Mouse (Mus musculus): ENCODE measurements around the gene Gm32742.

Gene Gm32742

GRCm38 (mm10) chr9:51165312-51166180 lies at the start of gene Gm32742:
Gene Gm32742, minus strand, starts transcription at chr9:51165517.
- DNase-seq (ENCODE audit: low spot score in 2 of 2): no peak

GRCm38 (mm10) chr9:51213729-51214237 lies 48.5 kb upstream of the Gm32742 start:
- DNase-seq (ENCODE audit: low spot score in 2 of 2): no peak

- DNase-seq (ENCODE audit: low spot score in 2 of 2): no peak
Observed at GRCm38 (mm10) chr9:51213023-51213728, 47.9 kb upstream of the Gm32742 start, which contains the start of gene Pou2af1. Gene Pou2af1, plus strand, starts transcription at chr9:51213708.

GRCm38 (mm10) chr9:51211191-51211590 lies 45.9 kb upstream of the Gm32742 start:
- DNase-seq (ENCODE audit: low spot score in 2 of 2): no peak

- DNase-seq (ENCODE audit: low spot score in 2 of 2): no peak
Observed at GRCm38 (mm10) chr9:51208974-51209332, 43.6 kb upstream of the Gm32742 start.

GRCm38 (mm10) chr9:51194790-51195189 lies 29.5 kb upstream of the Gm32742 start:
- no peak for DNase-seq (ENCODE audit: low spot score in 2 of 2)

GRCm38 (mm10) chr9:51190655-51191054 lies 25.3 kb upstream of the Gm32742 start:
- DNase-seq (ENCODE audit: low spot score in 2 of 2): no peak

- peak; percentile 31 to 33 for DNase-seq (ENCODE audit: low spot score in 2 of 2)
Observed at GRCm38 (mm10) chr9:51185871-51186270, 20.6 kb upstream of the Gm32742 start.

GRCm38 (mm10) chr9:51185386-51185785 lies 20.1 kb upstream of the Gm32742 start:
- DNase-seq (ENCODE audit: low spot score in 2 of 2): peak; percentile 62 to 73

GRCm38 (mm10) chr9:51182716-51183710 lies 17.7 kb upstream of the Gm32742 start:
- DNase-seq (ENCODE audit: low spot score in 2 of 2): no peak

- peak; percentile 66 to 80 for DNase-seq (ENCODE audit: low spot score in 2 of 2)
Observed at GRCm38 (mm10) chr9:51180621-51181020, 15.3 kb upstream of the Gm32742 start.

GRCm38 (mm10) chr9:51178297-51178696 lies 13.0 kb upstream of the Gm32742 start:
- no peak for DNase-seq (ENCODE audit: low spot score in 2 of 2)

- no peak for DNase-seq (ENCODE audit: low spot score in 2 of 2)
Observed at GRCm38 (mm10) chr9:51175722-51176121, 10.4 kb upstream of the Gm32742 start.

- no peak for DNase-seq (ENCODE audit: low spot score in 2 of 2)
Observed at GRCm38 (mm10) chr9:51174890-51175464, 9.7 kb upstream of the Gm32742 start.

- DNase-seq (ENCODE audit: low spot score in 2 of 2): no peak
Observed at GRCm38 (mm10) chr9:51170298-51170697, 5.0 kb upstream of the Gm32742 start.

- no peak for DNase-seq (ENCODE audit: low spot score in 2 of 2)
Observed at GRCm38 (mm10) chr9:51169133-51169532, 3.8 kb upstream of the Gm32742 start.

GRCm38 (mm10) chr9:51168698-51169097 lies 3.4 kb upstream of the Gm32742 start:
- DNase-seq (ENCODE audit: low spot score in 2 of 2): no peak

- no peak for DNase-seq (ENCODE audit: low spot score in 2 of 2)
Observed at GRCm38 (mm10) chr9:51167954-51168353, 2.6 kb upstream of the Gm32742 start.

GRCm38 (mm10) chr9:51163989-51164388 lies 1.3 kb downstream of the Gm32742 start:
- DNase-seq (ENCODE audit: low spot score in 2 of 2): no peak

- peak; percentile 87 to 92 for DNase-seq (ENCODE audit: low spot score in 2 of 2)
Observed at GRCm38 (mm10) chr9:51161771-51162388, 3.4 kb downstream of the Gm32742 start.

Data from right cerebral cortex, adult 2 months (tissue).